Mouse (Mus musculus): Measurements from ENCODE around the gene Vstm4.
A peak's percentile ranks its signal among the peaks of the same experiment; 100 is the strongest.

The Vstm4 gene

GRCm38 (mm10) chr14:32950312-32951301 is 94.1 kb downstream of the Vstm4 start:
- DNase-seq: peak; percentile 20

GRCm38 (mm10) chr14:32956486-32956885 is 99.9 kb downstream of the Vstm4 start:
- no peak for DNase-seq

- DNase-seq: no peak
Observed at GRCm38 (mm10) chr14:32958671-32959070, 102.1 kb downstream of the Vstm4 start.

GRCm38 (mm10) chr14:32960481-32960880 is 103.9 kb downstream of the Vstm4 start:
- DNase-seq: peak; percentile 73

GRCm38 (mm10) chr14:32964742-32965141 is 108.2 kb downstream of the Vstm4 start:
- no peak for DNase-seq

- DNase-seq: no peak
Observed at GRCm38 (mm10) chr14:32970700-32971099, 114.1 kb downstream of the Vstm4 start.

- DNase-seq: no peak
Observed at GRCm38 (mm10) chr14:32984176-32984738, 127.7 kb downstream of the Vstm4 start.

- no peak for DNase-seq
Observed at GRCm38 (mm10) chr14:32986659-32987058, 130.1 kb downstream of the Vstm4 start.
